Mouse (Mus musculus): ENCODE data around the gene Mlec.

DNA sequence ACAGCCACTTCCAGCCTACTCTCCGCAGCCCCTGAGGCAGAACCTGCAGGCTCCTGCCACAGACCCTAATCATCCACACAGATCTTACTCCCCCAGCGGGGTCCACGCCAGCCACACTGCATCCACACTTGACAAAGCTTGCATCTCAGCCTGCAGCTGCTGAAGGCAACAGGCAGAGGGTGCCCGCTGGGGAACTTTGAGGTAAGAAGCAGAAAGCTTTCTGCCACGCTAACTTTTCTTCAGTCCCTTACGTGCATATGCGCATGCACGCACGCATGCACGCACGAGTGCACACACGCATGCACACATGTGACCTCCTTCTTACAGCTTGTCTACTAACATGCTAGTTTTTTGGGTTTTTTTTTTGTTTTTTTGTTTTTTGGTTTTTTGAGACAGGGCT is 44.7 kb downstream of the Mlec start:
- TF ChIP-seq CTCF (IDR thresholded peaks at IDR 0.05; ENCODE audit: low read depth, low read length) (no peak), POLR2A (IDR thresholded peaks at IDR 0.05; ENCODE audit: extremely low read depth, insufficient read depth, low read length) (no peak)

Measured in liver, adult 2 months (tissue).